Mouse (Mus musculus) CH12.LX (cell line): ENCODE measurements around the gene Grik1. TPM values are rescaled to one million over a fixed set of nuclear protein-coding genes. Genes with fewer than 3 reads are reported as not detected.

Experiments
- DNase-seq: peaks from one replicate; pipeline ENCODE4 v3.0.0-alpha.2; 2013; ENCODE audit errors: extremely low read depth
- H3K27ac ChIP-seq: 2 replicates; pipeline ENCODE4 v1.5.1; 2012; ENCODE audit warnings: low read depth, mild to moderate bottlenecking, control low read depth, moderate library complexity; ENCODE audit not compliant: insufficient read depth
- H3K27me3 ChIP-seq: replicated peaks from 2 replicates; pipeline ENCODE3; 2012; ENCODE audit warnings: inconsistent platforms
- H3K36me3 ChIP-seq, 2 experiments: replicated peaks in 1 of 2; 2 replicates each; pipeline versions ENCODE3 to v1.6.1; 2012; ENCODE audit warnings: inconsistent platforms in 1 of 2, low read length in 1 of 2, mild to moderate bottlenecking in 1 of 2, mixed read lengths in 1 of 2, moderate library complexity in 1 of 2; ENCODE audit not compliant: control insufficient read depth in 1 of 2, insufficient read depth in 1 of 2
- H3K4me1 ChIP-seq, 2 experiments: 2 replicates each; pipeline ENCODE4 v1.6.1; 2012; ENCODE audit warnings: inconsistent platforms in 1 of 2, moderate library complexity in 1 of 2; ENCODE audit not compliant: insufficient read depth in 2 of 2, control insufficient read depth in 1 of 2
- H3K4me2 ChIP-seq: 2 replicates; pipeline ENCODE4 v1.6.1; 2012; ENCODE audit warnings: low read depth, mild to moderate bottlenecking, control low read depth; ENCODE audit not compliant: poor library complexity, insufficient read depth, severe bottlenecking
- H3K4me3 ChIP-seq, 3 experiments: fragments of 150-350 bp in 1 of 3; sonication (generic) in 1 of 3; replicated peaks in 1 of 3; 2 replicates each; pipeline versions ENCODE3 to v1.5.1; 2011 to 2012; ENCODE audit warnings: low read depth in 2 of 3, low read length in 2 of 3, mild to moderate bottlenecking in 2 of 3, moderate library complexity in 2 of 3, control low read depth in 1 of 3, improper control_type of control experiment in 1 of 3, inconsistent platforms in 1 of 3, mixed read lengths in 1 of 3; ENCODE audit not compliant: poor library complexity in 1 of 3
- H3K79me2 ChIP-seq: replicated peaks from 2 replicates; pipeline ENCODE4 v1.6.1; 2012; ENCODE audit warnings: mild to moderate bottlenecking, moderate library complexity; ENCODE audit not compliant: control insufficient read depth, poor library complexity, insufficient read depth, severe bottlenecking; ENCODE audit errors: extremely low read depth
- H3K9ac ChIP-seq: 2 replicates; pipeline ENCODE4 v1.6.1; 2012; ENCODE audit warnings: low read depth, mild to moderate bottlenecking, control low read depth, moderate library complexity; ENCODE audit not compliant: insufficient read depth
- H3K9me3 ChIP-seq: replicated peaks from 2 replicates; pipeline ENCODE3; 2012; ENCODE audit warnings: low read length, inconsistent platforms, mixed read lengths
- CHD1 ChIP-seq: IDR thresholded peaks from 2 replicates; pipeline ENCODE4 v1.6.1; 2012; ENCODE audit warnings: low read depth, low read length, improper control_type of control experiment, inconsistent platforms
- CHD2 ChIP-seq: IDR thresholded peaks from 2 replicates; pipeline ENCODE4 v1.6.1; 2011; ENCODE audit warnings: low read length, improper control_type of control experiment
- CTCF ChIP-seq, 2 experiments: IDR thresholded peaks in 1 of 2; conservative IDR thresholded peaks in 1 of 2; 2 replicates each; pipeline ENCODE4 v1.5.1; 2011 to 2012; ENCODE audit warnings: low read depth in 2 of 2, low read length in 2 of 2, improper control_type of control experiment in 1 of 2, inconsistent platforms in 1 of 2, mild to moderate bottlenecking in 1 of 2, moderate library complexity in 1 of 2
- EP300 ChIP-seq: IDR thresholded peaks from 2 replicates; pipeline ENCODE4 v1.6.1; 2011; ENCODE audit warnings: low read length, improper control_type of control experiment
- ETS1 ChIP-seq: conservative IDR thresholded peaks from 2 replicates; pipeline ENCODE4 v1.6.1; 2012; ENCODE audit warnings: low read depth, mild to moderate bottlenecking, inconsistent platforms, low read length, improper control_type of control experiment, moderate library complexity
- GABPA ChIP-seq: IDR thresholded peaks from 2 replicates; pipeline ENCODE4 v1.6.1; 2012; ENCODE audit warnings: low read depth, low read length, improper control_type of control experiment, inconsistent platforms; ENCODE audit not compliant: insufficient replicate concordance
- IRF4 ChIP-seq: IDR thresholded peaks from 2 replicates; pipeline ENCODE4 v1.6.1; 2014; ENCODE audit warnings: low read depth, mild to moderate bottlenecking, inconsistent platforms, low read length, improper control_type of control experiment
- JUN ChIP-seq: IDR thresholded peaks from 2 replicates; pipeline ENCODE4 v1.6.1; 2011; ENCODE audit warnings: low read depth, mild to moderate bottlenecking, low read length, improper control_type of control experiment, moderate library complexity; ENCODE audit not compliant: insufficient read depth
- JUND ChIP-seq: conservative IDR thresholded peaks from 2 replicates; pipeline ENCODE4 v1.6.1; 2011; ENCODE audit warnings: low read depth, low read length, improper control_type of control experiment
- KAT2A ChIP-seq: IDR thresholded peaks from 2 replicates; pipeline ENCODE4 v1.6.1; 2012; ENCODE audit warnings: low read length, improper control_type of control experiment, inconsistent platforms; ENCODE audit not compliant: insufficient replicate concordance
- MAFK ChIP-seq: IDR thresholded peaks from 2 replicates; pipeline ENCODE4 v1.6.1; 2011; ENCODE audit warnings: low read length, improper control_type of control experiment; ENCODE audit not compliant: insufficient replicate concordance
- MAZ ChIP-seq: IDR thresholded peaks from 2 replicates; pipeline ENCODE4 v1.6.1; 2012; ENCODE audit warnings: low read depth, mild to moderate bottlenecking, inconsistent platforms, low read length, improper control_type of control experiment, moderate library complexity
- MYC ChIP-seq: IDR thresholded peaks from 2 replicates; pipeline ENCODE4 v1.6.1; 2011; ENCODE audit warnings: low read depth, mild to moderate bottlenecking, improper control_type of control experiment, low read length
- NRF1 ChIP-seq: IDR thresholded peaks from 2 replicates; pipeline ENCODE4 v1.6.1; 2014; ENCODE audit warnings: low read depth, mild to moderate bottlenecking, inconsistent platforms, low read length, improper control_type of control experiment, moderate library complexity
- POLR2A ChIP-seq: IDR thresholded peaks from 2 replicates; pipeline ENCODE4 v1.6.1; 2011; ENCODE audit warnings: low read depth, mild to moderate bottlenecking, improper control_type of control experiment, low read length
- POLR2AphosphoS2 ChIP-seq: IDR thresholded peaks from 2 replicates; pipeline ENCODE4 v1.6.1; 2011; ENCODE audit warnings: low read depth, low read length, improper control_type of control experiment
- RAD21 ChIP-seq: IDR thresholded peaks from 2 replicates; pipeline ENCODE4 v1.6.1; 2011; ENCODE audit warnings: low read depth, mild to moderate bottlenecking, low read length, improper control_type of control experiment, moderate library complexity
- RCOR1 ChIP-seq: conservative IDR thresholded peaks from 2 replicates; pipeline ENCODE4 v1.6.1; 2012; ENCODE audit warnings: low read depth, mild to moderate bottlenecking, inconsistent platforms, low read length, improper control_type of control experiment
- SMC3 ChIP-seq: IDR thresholded peaks from 2 replicates; pipeline ENCODE4 v1.6.1; 2011; ENCODE audit warnings: low read depth, low read length, improper control_type of control experiment
- TCF12 ChIP-seq: IDR thresholded peaks from 2 replicates; pipeline ENCODE4 v1.6.1; 2014; ENCODE audit warnings: low read depth, mild to moderate bottlenecking, inconsistent platforms, low read length, improper control_type of control experiment
- USF1 ChIP-seq: IDR thresholded peaks from 2 replicates; pipeline ENCODE4 v1.6.1; 2014; ENCODE audit warnings: low read depth, mild to moderate bottlenecking, inconsistent platforms, low read length, improper control_type of control experiment
- ZC3H11A ChIP-seq: IDR thresholded peaks from 2 replicates; pipeline ENCODE4 v1.6.1; 2012; ENCODE audit warnings: low read depth, mild to moderate bottlenecking, inconsistent platforms, low read length, improper control_type of control experiment
- ZKSCAN1 ChIP-seq: IDR thresholded peaks from 2 replicates; pipeline ENCODE4 v1.6.1; 2012; ENCODE audit warnings: low read depth, inconsistent platforms, low read length, improper control_type of control experiment, borderline replicate concordance
- ZMIZ1 ChIP-seq: IDR thresholded peaks from 2 replicates; pipeline ENCODE4 v1.6.1; 2012; ENCODE audit warnings: low read depth, mild to moderate bottlenecking, inconsistent platforms, low read length, improper control_type of control experiment
- ZNF384 ChIP-seq: IDR thresholded peaks from 2 replicates; pipeline ENCODE4 v1.6.1; 2012; ENCODE audit warnings: low read depth, low read length, improper control_type of control experiment, inconsistent platforms
- dilution Hi-C: fragments of 300-500 bp; cut with MboI; formaldehyde crosslinking; loops from 2 replicates; pipeline ENCODE4 v1.14.3; 2020; ENCODE audit warnings: low sequenced_read_pairs; ENCODE audit not compliant: extremely low pct_unique_long_range_greater_than_20kb, extremely low pct_ligation_motif_present
- in situ Hi-C: fragments of 300-500 bp; cut with MboI; formaldehyde crosslinking; loops from 3 replicates; pipeline ENCODE4 v1.14.3; 2019; ENCODE audit warnings: low sequenced_read_pairs, low pct_ligation_motif_present, low pct_unique_long_range_greater_than_20kb, mixed read lengths
- polyA plus RNA-seq: library from polyadenylated mRNA; unstranded; fragments of >175 nt; gene quantifications from 2 replicates; pipeline ENCODE4 v1.2.1, GENCODE M21; 2012; ENCODE audit warnings: low read depth; ENCODE audit not compliant: insufficient read length
- total RNA-seq, 2 experiments: library from RNA; depleted of rRNA; stranded (reverse); fragments of 300-350 nt in 1 of 2; fragments of >200 nt in 1 of 2; gene quantifications; 2 replicates each; pipeline ENCODE4 v1.2.3; 2012 to 2014

Grik1 gene
- total and polyA plus RNA-seq, 3 experiments = 0.08 to 0.13 TPM; not detected in 1

DNA sequence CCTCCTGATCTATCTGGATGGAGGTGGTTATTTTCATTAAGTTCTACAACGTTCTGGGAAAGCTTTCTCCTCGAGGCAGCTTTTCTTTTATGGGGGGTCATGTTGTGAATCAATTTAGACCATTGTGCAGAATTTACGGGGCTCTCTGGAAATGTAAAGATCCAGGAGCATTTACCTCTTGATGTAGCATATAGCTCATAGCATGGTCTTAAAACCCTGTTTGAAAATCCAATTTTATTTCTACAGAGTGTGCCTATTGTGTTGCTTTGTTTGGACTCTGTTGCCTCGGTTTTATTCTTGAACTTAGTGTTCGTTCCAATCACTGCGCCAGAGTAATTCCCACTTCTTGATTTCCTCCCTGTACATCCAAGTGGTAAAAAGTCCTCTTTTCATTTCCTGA is 328.6 kb downstream of the Grik1 start:
- H3K4me1 ChIP-seq = no peaks in the 10 kb centered on the region; a peak in 1 of 4 replicates
- no peak for DNase-seq
- H3K27ac ChIP-seq = no peak overlapping the region
- dilution Hi-C loops = no loop called here
- TF ChIP-seq USF1 = no peak
- TF ChIP-seq ZKSCAN1 = no peak
- no peak for TF ChIP-seq ZNF384
- TF ChIP-seq POLR2A = no peak
- no peak for TF ChIP-seq GABPA
- no peak for TF ChIP-seq MYC
- no peak for TF ChIP-seq IRF4
- no peak for TF ChIP-seq JUN
- no peak for TF ChIP-seq MAFK
- TF ChIP-seq NRF1 = no peak
- no peak for TF ChIP-seq ETS1
- no peak for TF ChIP-seq ZMIZ1
- TF ChIP-seq MAZ = no peak
- TF ChIP-seq CTCF (conservative IDR thresholded peaks at IDR 0.05 in 1 of 2, IDR thresholded peaks at IDR 0.05 in 1 of 2; ENCODE audit: low read depth in 2 of 2, low read length in 2 of 2) = no peak
- TF ChIP-seq CHD2 = no peak
- TF ChIP-seq JUND = no peak
- TF ChIP-seq SMC3 = no peak
- no peak overlapping the region for H3K9ac ChIP-seq
- H3K4me2 ChIP-seq = no peak overlapping the region
- H3K27me3 ChIP-seq = no peaks in the 10 kb centered on the region
- in situ Hi-C loops = no loop called here
- no peaks in the 10 kb centered on the region for H3K79me2 ChIP-seq
- H3K9me3 ChIP-seq = no peaks in the 10 kb centered on the region
- no peak overlapping the region for H3K4me3 ChIP-seq
- no peaks in the 10 kb centered on the region for H3K36me3 ChIP-seq

DNA sequence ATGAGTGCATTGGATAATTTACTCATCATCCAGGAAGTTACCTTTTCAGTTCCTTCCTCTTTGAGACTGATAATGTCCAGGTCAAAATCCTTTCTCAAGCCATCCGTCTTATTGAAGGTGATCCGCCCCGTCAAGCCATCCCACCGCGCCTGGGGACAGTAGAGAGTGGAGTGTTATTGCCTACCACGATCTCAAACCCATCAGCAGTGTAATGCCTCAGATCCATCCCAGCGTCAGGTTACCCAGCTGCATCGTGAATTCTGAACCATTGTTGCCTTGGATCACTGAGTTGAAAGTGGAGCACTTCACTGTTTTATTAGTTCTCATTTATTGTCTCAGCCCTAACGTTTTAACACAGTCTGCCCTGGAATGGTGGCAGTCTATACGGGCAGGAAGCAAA is 332.6 kb downstream of the Grik1 start:
- Histone ChIP-seq H3K27me3 (no peaks in the 10 kb centered on the region), H3K9ac (no peak overlapping the region), H3K79me2 (no peaks in the 10 kb centered on the region), H3K9me3 (no peaks in the 10 kb centered on the region), H3K4me3 (no peak overlapping the region), H3K36me3 (no peaks in the 10 kb centered on the region)
- dilution Hi-C loops = no loop called here
- TF ChIP-seq JUN = no peak
- no peak for TF ChIP-seq ZKSCAN1
- TF ChIP-seq ZNF384 = no peak
- no peak for TF ChIP-seq KAT2A
- TF ChIP-seq MYC = no peak
- no peak for TF ChIP-seq GABPA
- no peak for TF ChIP-seq USF1
- TF ChIP-seq EP300 = no peak
- no peak for TF ChIP-seq POLR2AphosphoS2
- no peak for TF ChIP-seq JUND
- TF ChIP-seq ZC3H11A = no peak
- no peak for TF ChIP-seq TCF12
- no peak for TF ChIP-seq RCOR1
- no peak for TF ChIP-seq RAD21
- TF ChIP-seq CHD1 = no peak
- TF ChIP-seq, all 38 proteins: peak for 0
- in situ Hi-C loops = no loop called here
- Histone ChIP-seq H3K4me1 (peaks cover 0 to 8% of the 10 kb centered on the region in 2 experiments; a peak in 1 of 4 replicates), H3K27ac (no peak overlapping the region), H3K4me2 (no peak overlapping the region)
- DNase-seq = no peak
